Mouse (Mus musculus): ENCODE results near the gene Prp2. TPM values are rescaled to one million over a fixed set of nuclear protein-coding genes. Genes with fewer than 3 reads are reported as not detected.

Prp2 gene
- polyA plus RNA-seq (2014; fragmentation: Illumina TruSeq; extraction: RNeasy Lipid Tissue Mini Kit (QIAGEN cat#74804); ENCODE audit: low read depth, low replicate concordance) = not detected

GRCm38 (mm10) chr6:132595613-132596012 lies at the start of gene Prp2:
TSS of gene Prp2 (plus strand) at chr6:132595913.

GRCm38 (mm10) chr6:132569509-132569908 lies 26.2 kb upstream of the Prp2 start, which contains the start of gene Prh1:
TSS of gene Prh1 (plus strand) at chr6:132569809.

Other genes starting within 250 kb of the Prp2 start
- gene Gm8882, start 231.8 kb upstream of the Prp2 start, polyA plus RNA-seq (2014; fragmentation: Illumina TruSeq; extraction: RNeasy Lipid Tissue Mini Kit (QIAGEN cat#74804); ENCODE audit: low read depth, low replicate concordance) = not detected
- not detected for gene Prh1, start 26.1 kb upstream of the Prp2 start, polyA plus RNA-seq (2014; fragmentation: Illumina TruSeq; extraction: RNeasy Lipid Tissue Mini Kit (QIAGEN cat#74804); ENCODE audit: low read depth, low replicate concordance)
- not detected for gene A630073D07Rik, start 55.6 kb downstream of the Prp2 start, polyA plus RNA-seq (2014; fragmentation: Illumina TruSeq; extraction: RNeasy Lipid Tissue Mini Kit (QIAGEN cat#74804); ENCODE audit: low read depth, low replicate concordance)
- not detected for gene Tas2r120, start 61.0 kb downstream of the Prp2 start, polyA plus RNA-seq (2014; fragmentation: Illumina TruSeq; extraction: RNeasy Lipid Tissue Mini Kit (QIAGEN cat#74804); ENCODE audit: low read depth, low replicate concordance)
- gene Tas2r121, start 105.1 kb downstream of the Prp2 start, polyA plus RNA-seq (2014; fragmentation: Illumina TruSeq; extraction: RNeasy Lipid Tissue Mini Kit (QIAGEN cat#74804); ENCODE audit: low read depth, low replicate concordance) = not detected
- not detected for gene Tas2r122, start 116.0 kb downstream of the Prp2 start, polyA plus RNA-seq (2014; fragmentation: Illumina TruSeq; extraction: RNeasy Lipid Tissue Mini Kit (QIAGEN cat#74804); ENCODE audit: low read depth, low replicate concordance)
- not detected for gene Tas2r115, start 142.1 kb downstream of the Prp2 start, polyA plus RNA-seq (2014; fragmentation: Illumina TruSeq; extraction: RNeasy Lipid Tissue Mini Kit (QIAGEN cat#74804); ENCODE audit: low read depth, low replicate concordance)
- not detected for gene Tas2r124, start 158.8 kb downstream of the Prp2 start, polyA plus RNA-seq (2014; fragmentation: Illumina TruSeq; extraction: RNeasy Lipid Tissue Mini Kit (QIAGEN cat#74804); ENCODE audit: low read depth, low replicate concordance)
- gene Tas2r102, start 166.2 kb downstream of the Prp2 start, polyA plus RNA-seq (2014; fragmentation: Illumina TruSeq; extraction: RNeasy Lipid Tissue Mini Kit (QIAGEN cat#74804); ENCODE audit: low read depth, low replicate concordance) = not detected
- gene Tas2r136, start 182.2 kb downstream of the Prp2 start, polyA plus RNA-seq (2014; fragmentation: Illumina TruSeq; extraction: RNeasy Lipid Tissue Mini Kit (QIAGEN cat#74804); ENCODE audit: low read depth, low replicate concordance) = not detected
- gene Tas2r117, start 206.9 kb downstream of the Prp2 start, polyA plus RNA-seq (2014; fragmentation: Illumina TruSeq; extraction: RNeasy Lipid Tissue Mini Kit (QIAGEN cat#74804); ENCODE audit: low read depth, low replicate concordance) = not detected